Mouse (Mus musculus): ENCODE measurements around the gene Gbp3. TPM values are rescaled to one million over a fixed set of nuclear protein-coding genes. Genes with fewer than 3 reads are reported as not detected.

Gbp3 gene
- polyA plus RNA-seq (2014; fragmentation: Illumina TruSeq; extraction: RNeasy Lipid Tissue Mini Kit (QIAGEN cat#74804); ENCODE audit: low read depth, low replicate concordance), result 24.2 TPM

GRCm38 (mm10) chr3:142559632-142560228 lies at the start of gene Gbp3:
Gbp3 (plus strand) TSS chr3:142560026.

GRCm38 (mm10) chr3:142530087-142530953 lies 29.5 kb upstream of the Gbp3 start, which contains the start of gene Gbp7:
Gbp7 (plus strand) TSS chr3:142530342.

GRCm38 (mm10) chr3:142594547-142594946 lies 34.7 kb downstream of the Gbp3 start, which contains the start of gene Gbp2b:
Gbp2b (plus strand) TSS chr3:142594847.

GRCm38 (mm10) chr3:142620111-142620955 lies 60.5 kb downstream of the Gbp3 start, which contains the start of gene Gbp2:
Gbp2 (plus strand) TSS chr3:142620602.

Other genes starting within 250 kb of the Gbp3 start
- gene Pdlim5, start 164.3 kb upstream of the Gbp3 start, polyA plus RNA-seq (2014; fragmentation: Illumina TruSeq; extraction: RNeasy Lipid Tissue Mini Kit (QIAGEN cat#74804); ENCODE audit: low read depth, low replicate concordance), result 111 TPM
- 8.7 TPM for gene Gbp5, start 66.0 kb upstream of the Gbp3 start, polyA plus RNA-seq (2014; fragmentation: Illumina TruSeq; extraction: RNeasy Lipid Tissue Mini Kit (QIAGEN cat#74804); ENCODE audit: low read depth, low replicate concordance)
- gene Gbp7, start 29.7 kb upstream of the Gbp3 start, polyA plus RNA-seq (2014; fragmentation: Illumina TruSeq; extraction: RNeasy Lipid Tissue Mini Kit (QIAGEN cat#74804); ENCODE audit: low read depth, low replicate concordance), result 38.3 TPM
- gene Gbp2b, start 34.8 kb downstream of the Gbp3 start, polyA plus RNA-seq (2014; fragmentation: Illumina TruSeq; extraction: RNeasy Lipid Tissue Mini Kit (QIAGEN cat#74804); ENCODE audit: low read depth, low replicate concordance), result 5.6 TPM
- 66.9 TPM for gene Gbp2, start 60.6 kb downstream of the Gbp3 start, polyA plus RNA-seq (2014; fragmentation: Illumina TruSeq; extraction: RNeasy Lipid Tissue Mini Kit (QIAGEN cat#74804); ENCODE audit: low read depth, low replicate concordance)
- 18.6 TPM for gene Kyat3, start 141.0 kb downstream of the Gbp3 start, polyA plus RNA-seq (2014; fragmentation: Illumina TruSeq; extraction: RNeasy Lipid Tissue Mini Kit (QIAGEN cat#74804); ENCODE audit: low read depth, low replicate concordance)
- 56.7 TPM for gene Gtf2b, start 205.0 kb downstream of the Gbp3 start, polyA plus RNA-seq (2014; fragmentation: Illumina TruSeq; extraction: RNeasy Lipid Tissue Mini Kit (QIAGEN cat#74804); ENCODE audit: low read depth, low replicate concordance)

All from sigmoid colon, adult 10 weeks (tissue).